Mouse (Mus musculus): ENCODE data around the gene Psg22.

DNA sequence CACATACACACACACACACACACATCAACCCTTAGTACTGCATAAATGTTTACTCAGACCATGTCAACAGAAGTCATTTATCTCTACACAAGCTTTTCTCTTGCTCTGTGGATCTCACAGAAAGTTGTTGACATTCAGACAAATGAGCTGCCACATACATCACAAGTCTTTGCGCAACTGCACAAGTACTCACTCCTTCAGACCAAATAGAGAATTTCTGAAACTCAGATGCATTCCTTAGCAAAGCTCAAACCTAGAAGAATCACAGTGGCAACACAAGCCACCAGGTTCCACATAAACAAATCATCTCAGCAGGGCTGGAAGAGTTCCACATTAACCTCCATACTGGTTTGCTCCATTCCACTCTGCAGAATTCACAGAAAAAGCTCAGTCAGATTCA, 16.6 kb downstream of the Psg22 start:
- TF ChIP-seq CEBPB (IDR thresholded peaks at IDR 0.05; ENCODE audit: insufficient read depth, poor library complexity, severe bottlenecking) (no peak), TCF12 (IDR thresholded peaks at IDR 0.05; ENCODE audit: insufficient read depth, poor library complexity, severe bottlenecking) (no peak), POLR2A (IDR thresholded peaks at IDR 0.05; ENCODE audit: insufficient read length, low read depth) (no peak), E2F4 (IDR thresholded peaks at IDR 0.05; ENCODE audit: insufficient read depth) (no peak), SRF (IDR thresholded peaks at IDR 0.05; ENCODE audit: control insufficient read depth, insufficient read length, low read depth) (no peak), POLR2AphosphoS2 (IDR thresholded peaks at IDR 0.05; ENCODE audit: insufficient read length, low read depth) (no peak), USF1 (IDR thresholded peaks at IDR 0.05; ENCODE audit: low read depth) (no peak), MAX (IDR thresholded peaks at IDR 0.05; ENCODE audit: low read depth) (no peak), MYOD1 (IDR thresholded peaks at IDR 0.05; ENCODE audit: control insufficient read depth in 1 of 3, insufficient read length in 2 of 3, low read depth in 2 of 3) (no peak), MYOG (IDR thresholded peaks at IDR 0.05; ENCODE audit: control insufficient read depth in 1 of 3, insufficient read depth in 1 of 3, insufficient read length in 2 of 3, low read depth in 2 of 3) (no peak), REST (IDR thresholded peaks at IDR 0.05; ENCODE audit: insufficient read depth, insufficient read length) (no peak)
